Mouse (Mus musculus) gastrocnemius, adult 18-20 months (tissue): Measurements from ENCODE around the gene Ntng1. TPM values are rescaled to one million over a fixed set of nuclear protein-coding genes. Genes with fewer than 3 reads are reported as not detected.

Experiments used
- DNase-seq: peaks from one replicate; pipeline ENCODE4 v3.0.0; 2021; ENCODE audit warnings: low spot score
- total RNA-seq, 2 experiments: library from RNA; stranded (reverse); gene quantifications; 2 replicates each; pipeline ENCODE4 v1.2.3; 2021

Gene Ntng1
- total RNA-seq, 2 experiments from 2014 or later = 0.41 to 2.0 TPM

DNA sequence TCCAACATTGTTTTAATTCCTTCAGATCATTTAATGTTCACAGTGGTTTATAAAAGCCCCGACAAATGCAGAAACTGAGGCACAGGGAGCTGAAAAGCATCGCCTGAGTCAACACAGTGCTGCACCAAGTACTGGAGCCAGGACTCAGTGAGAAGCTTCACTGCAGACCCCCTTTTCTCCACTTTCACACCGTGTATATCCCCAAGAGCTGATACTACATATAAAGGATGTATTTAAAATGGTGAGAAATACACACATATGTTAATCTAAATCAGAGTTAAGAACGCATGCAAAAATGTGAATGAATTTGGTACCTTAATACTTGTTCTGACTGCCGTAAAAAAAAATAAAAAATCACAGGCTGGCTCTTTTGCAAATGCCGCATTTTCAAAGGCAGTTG, 88.4 kb downstream of the Ntng1 start:
- DNase-seq = no peak

DNA sequence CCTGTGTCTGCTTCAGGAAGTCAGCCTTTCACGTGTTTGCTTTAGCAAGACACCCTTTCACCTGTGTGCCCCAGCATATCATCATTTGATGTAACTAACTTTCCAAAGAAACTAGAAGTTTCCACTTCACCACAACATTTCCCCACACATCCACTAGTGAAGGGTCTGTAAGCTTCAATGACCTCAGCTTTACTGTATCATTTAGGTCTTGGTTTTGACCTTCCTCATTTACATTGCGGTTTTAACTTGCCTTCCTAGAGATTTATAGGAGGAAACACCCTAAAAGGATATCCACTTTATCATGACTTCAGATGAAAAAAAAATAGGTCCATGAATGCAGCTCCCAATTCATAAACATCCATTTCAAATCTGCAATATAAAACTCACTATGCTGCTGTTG, 89.7 kb downstream of the Ntng1 start:
- DNase-seq = no peak

DNA sequence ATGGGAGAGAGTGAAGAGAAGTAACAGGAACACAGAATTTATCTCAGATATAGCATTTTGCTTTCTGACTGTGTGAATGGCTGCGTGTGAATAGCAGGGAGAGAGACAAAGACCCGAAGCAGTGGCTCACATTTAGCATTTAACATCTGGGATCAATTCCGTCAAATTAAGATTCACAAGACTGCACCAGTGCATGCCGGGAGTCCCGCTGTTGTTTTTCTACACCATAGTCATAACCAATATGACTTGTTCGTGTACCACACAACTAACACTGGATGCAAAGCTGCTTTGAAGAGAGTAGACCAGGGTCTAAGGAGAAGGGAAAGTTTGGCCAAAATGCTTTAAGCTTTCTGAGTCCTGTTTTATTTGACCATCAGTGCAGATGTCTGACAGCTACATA, 95.7 kb downstream of the Ntng1 start:
- no peak for DNase-seq

DNA sequence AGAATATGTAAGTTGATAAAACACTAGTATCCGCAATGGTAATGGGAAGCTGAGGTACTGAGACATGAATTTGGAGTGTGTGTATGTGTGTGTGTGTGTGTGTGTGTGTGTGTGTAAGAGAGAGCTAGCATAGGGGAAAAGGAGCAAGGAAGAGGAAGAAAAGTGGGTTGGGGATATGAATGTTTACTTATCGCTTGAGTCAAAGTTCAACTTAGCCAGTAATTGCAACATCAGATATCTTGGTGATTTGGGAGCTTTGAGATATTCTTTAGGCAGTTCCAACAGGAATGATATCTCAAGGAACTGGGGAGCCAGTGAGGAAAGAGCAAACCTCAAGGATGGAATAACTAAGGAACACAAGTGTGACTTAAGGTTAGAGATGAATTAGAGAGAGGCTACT, 97.1 kb downstream of the Ntng1 start:
- no peak for DNase-seq

DNA sequence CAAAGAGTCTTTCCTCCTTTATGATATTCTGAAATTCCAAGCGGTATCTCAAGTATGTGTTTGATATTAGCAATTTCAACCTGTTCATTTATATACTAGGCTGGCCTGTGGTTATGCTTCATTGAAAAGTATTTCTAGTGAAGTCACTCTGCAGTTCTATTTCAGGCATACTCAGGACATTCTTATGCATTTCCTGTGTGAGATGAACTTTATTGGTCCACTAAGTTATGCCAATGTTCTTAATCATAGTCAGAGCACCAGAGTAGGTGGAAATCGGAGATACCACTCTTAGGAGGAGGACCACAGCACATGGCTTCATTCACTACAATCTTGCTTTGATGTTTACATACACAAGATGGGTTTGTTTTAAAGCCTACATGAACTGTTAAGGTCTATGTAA, 99.6 kb downstream of the Ntng1 start:
- DNase-seq = no peak

DNA sequence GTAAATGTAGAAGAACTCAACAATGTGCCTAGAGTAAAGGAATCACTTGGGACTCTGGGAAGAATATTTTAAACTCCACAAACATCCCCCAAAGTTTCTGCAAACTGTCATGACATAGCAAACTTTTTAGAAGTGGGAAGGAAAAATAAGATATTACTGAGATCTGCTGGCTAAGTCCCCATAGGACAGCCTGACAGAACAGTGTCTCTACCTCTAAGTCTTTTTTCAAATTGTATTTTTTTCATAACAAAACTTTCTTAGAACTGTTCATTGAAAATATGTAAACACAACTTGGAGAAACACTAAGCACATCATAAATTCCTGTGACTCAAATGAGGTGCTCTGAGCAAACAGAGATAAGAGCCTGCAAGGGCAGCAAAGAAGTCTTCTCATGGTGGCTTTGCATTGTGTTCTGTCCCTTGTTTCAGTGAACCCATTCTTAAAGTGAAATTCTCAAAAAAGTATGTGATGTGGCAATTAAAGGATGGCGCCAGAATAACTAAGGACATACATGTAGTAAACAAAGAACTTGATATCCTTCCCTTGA, 100.1 kb downstream of the Ntng1 start:
- DNase-seq = no peak

DNA sequence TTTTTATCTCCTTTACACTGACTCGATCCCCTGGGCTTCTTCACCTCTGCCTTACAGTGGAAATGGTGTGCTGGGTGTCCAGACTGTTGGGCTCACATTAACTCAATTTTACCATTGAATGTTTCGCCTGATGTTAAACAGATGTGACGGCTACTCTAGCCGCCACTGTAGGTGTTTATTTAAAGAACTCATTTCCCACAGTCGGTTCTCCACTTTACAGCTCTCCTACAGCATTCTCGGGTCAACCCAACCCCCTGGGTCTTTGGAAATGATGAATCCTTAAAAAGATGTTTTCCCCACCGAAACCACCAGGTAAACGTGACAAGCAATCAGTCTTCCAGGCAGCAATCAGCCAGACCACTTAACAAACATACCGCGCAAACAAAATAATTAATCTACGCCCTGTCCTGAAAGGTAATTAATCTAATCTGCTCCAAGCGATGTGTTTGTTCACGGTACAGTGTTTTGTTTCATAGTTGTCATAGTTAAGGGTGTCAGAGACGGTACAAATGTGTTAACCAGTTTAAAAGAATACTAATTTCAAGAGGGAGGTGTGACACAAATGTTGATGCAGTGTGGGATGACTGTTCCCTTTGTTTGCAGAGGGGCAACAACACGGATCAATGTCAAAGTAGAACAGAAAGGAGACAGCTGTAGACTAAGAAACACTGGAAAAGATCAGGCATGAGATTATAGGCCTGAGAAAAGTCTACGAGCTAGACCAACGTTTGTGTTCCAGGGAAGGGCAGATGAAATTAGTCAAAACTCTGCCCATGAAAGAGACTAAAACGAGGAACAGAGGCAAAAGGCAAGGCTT, 120.8 kb downstream of the Ntng1 start:
- no peak for DNase-seq

DNA sequence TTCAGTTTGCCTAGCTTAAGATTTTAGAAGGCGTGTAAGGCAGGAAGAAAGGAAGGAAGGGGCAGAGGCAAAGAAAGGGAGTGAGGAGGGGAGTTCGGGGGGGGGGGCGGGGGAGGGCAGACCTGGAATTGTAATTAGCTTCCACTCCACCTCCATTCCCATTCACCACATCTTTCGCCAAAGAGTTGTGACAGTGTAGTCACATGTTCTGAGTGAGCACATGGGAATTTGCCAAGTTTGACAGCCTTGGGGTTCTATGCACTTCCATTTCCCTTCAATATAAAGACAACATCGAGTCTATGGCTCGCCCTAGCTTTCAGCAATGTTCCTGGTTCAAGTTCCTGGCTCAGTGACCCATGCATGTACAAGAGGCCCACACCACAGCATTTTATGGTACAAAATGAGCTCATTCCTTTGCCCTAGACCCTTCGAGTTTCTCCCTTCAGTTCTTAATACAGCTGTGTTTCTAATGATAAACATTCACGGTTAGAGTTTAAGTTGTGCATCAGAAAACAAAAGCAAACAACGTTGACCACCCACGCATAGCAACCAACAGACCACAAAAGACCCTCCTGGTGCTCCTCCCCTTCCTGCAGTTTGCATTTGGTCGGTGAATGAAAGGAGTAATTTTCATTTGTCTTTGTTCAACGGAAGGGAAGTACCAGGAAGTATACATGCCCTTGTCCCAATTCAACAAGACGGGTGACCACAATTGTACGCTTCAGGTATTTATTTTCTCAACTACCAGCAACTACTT, 132.8 kb downstream of the Ntng1 start:
- no peak for DNase-seq

DNA sequence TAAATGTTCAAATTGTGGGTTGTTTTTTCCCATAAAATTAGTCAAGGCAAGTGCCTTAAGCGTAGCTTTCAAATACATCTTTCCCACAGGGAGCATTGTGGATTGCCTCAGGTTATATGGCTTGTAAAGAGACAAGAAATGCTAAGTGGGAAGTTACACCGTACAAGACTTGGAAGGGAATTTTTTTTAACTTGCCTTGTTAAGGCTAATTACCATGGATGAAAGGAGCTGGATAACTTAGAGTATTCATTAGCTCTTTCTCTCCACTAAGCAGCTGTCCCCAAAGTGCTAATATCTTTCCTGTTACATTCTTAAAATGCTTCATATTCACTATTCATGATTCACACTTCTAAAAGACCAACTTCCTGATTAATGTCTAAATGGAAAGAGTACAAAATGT, 133.4 kb downstream of the Ntng1 start:
- DNase-seq = no peak

DNA sequence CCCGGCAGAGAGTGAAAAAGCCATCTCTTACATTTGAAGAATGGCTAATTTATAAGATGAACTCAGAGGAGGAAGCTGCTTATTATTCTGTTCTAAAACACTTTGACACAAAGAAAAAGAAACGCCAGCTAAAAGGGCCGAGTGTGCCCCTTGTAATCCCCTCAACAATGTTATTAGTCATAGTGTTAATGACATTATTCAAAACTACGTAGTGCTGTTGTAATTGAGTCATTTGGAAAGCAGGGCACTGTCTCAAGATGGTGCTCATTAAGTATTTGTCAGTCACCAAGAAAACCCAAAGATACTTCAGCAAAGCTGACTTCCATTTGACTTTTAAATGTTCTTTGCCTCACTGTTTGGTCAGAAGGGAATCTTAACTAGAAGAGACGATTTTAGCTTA, 143.5 kb downstream of the Ntng1 start:
- no peak for DNase-seq

DNA sequence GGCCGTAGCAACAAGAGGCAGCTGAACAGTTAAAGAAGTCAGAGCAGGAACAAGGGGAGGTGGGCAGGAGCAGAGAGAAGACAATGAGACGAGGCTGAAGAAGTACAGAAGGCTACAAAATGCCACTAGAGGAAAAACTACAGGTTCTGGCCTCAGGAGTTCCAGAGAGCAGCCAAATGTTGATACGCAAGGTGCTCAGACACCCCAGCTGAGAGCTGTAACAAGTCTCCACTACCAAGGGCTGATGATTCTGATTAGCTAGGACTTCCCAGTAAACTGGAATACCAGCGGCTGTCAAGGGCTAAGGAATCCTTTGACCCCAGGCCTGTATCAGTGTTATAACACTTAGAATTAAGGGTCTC, 148.2 kb downstream of the Ntng1 start:
- DNase-seq = no peak

DNA sequence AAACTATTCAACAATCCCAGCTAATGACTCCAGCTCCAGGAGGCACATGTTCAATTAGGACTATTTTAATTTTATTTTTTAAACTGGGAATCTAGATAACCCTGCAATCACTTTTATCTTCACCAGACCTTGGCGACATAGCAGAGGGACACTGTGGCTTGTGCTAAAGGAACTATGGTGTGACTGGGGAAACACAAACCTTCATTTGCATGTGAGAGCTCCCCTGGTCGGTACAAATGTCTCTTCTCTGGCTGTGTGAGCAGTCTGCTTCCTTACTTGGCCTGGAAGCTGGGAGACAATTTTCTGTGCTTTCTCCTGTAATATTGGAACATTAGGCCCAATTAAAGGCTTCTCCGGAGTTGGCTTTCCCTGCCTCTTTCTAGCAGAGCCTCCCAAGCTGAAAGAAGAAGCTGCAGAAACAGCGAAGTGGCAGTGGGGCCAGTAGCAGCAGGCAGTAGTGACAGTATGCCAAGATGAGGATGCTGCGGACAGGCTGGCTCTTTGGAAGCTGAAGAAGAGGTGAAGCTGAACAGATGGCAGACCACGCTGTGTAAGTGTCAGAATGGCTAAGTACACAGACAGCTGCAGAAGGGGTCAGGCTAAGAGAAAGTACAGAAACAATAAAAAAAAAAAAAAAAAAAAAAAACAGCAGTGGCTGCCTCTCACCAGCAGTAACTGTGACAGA, 148.7 kb downstream of the Ntng1 start:
- no peak for DNase-seq

DNA sequence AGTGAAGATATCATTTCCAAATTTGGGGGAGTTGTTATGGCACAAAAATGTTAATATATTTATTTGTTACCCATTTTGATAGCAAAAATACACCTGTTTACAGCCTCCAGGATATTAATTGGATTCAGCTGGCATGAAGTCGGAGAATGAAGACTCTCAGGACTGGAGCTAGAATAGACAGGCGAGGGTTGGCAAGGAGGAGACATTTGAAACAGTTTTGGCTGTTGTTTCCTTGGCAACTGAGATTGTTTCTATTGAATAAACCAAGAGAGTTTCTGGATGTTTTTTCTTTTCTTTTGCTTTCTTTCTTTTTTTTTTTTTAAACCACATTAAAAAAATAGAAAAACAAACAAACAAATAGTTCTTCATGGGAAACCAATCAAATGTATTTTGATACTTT, 159.7 kb downstream of the Ntng1 start:
- DNase-seq = peak; percentile 16

DNA sequence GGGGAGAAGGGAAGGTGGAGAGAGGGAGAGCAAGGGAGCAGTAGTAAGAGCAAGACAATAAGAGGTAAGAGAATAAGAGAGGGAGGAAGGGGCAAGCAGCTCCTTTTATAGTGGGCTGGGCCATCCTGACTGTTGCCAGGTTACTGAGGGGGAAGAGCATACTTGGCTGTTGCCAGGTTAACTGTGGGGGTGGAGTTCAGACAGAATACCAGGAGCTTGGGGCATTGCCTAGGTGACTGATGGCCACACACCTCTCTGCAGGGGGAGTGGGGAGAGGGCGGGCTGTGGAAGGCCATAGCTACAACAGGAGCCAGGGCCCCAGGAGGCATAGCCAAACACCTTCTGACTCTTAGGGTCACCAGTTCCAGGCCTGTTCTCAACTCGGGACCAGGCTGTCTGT, 166.2 kb downstream of the Ntng1 start:
- DNase-seq = no peak

DNA sequence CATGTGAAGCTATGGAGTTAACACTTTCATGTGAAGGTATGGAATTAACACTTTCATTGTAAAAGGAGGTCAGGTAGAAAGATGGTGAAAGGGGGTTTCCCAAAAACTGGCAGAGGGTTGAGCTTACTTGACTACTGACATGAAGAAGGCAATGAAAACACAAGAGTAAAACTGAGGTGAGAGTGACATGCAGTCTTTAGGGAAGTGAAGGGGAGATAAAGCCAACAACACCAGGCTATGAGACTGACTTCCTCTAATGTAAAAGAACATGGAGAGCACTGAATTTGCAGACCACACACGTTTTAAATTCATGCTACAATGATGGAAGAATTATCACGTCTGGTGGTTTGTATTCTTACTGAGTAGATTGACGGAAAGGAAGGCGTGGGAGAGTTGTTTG, 168.7 kb downstream of the Ntng1 start:
- DNase-seq = no peak

DNA sequence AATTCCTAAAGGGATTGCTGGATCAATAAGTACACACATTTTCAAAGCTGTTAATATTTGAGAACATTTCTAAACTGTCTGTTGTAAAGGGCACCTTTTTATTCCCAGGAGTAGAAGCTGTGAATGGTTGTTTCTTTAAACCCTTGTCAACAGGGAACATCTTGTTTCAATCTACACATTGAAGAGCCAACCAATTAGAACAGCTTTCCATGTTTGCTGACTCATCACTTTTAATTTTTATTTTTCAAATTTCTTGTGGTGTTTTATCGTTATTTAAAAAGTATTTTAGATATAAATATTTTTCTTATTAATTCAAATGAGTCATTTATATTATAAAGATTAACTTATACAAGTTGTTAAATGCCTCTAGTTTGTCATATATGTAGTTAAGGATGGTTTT, 172.3 kb downstream of the Ntng1 start:
- no peak for DNase-seq

DNA sequence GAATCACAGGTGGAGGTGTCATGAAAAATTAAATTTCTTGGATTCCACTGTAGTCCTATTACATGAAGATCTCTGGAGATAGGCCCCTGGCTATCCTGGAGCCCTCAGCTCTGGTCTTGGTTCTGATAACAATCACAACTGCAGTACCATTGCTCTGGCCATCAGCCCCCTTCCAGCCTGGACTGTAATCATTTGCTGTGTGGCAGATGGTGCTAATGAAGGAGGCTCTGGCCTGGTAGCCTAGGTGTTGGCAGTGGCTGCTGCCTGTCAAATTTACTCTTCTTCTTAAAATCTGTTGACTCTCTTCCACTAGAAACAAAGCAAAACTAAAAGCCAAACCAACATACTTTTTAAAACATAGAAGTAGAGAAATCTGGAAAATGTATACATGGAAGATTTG, 173.6 kb downstream of the Ntng1 start:
- DNase-seq = no peak

DNA sequence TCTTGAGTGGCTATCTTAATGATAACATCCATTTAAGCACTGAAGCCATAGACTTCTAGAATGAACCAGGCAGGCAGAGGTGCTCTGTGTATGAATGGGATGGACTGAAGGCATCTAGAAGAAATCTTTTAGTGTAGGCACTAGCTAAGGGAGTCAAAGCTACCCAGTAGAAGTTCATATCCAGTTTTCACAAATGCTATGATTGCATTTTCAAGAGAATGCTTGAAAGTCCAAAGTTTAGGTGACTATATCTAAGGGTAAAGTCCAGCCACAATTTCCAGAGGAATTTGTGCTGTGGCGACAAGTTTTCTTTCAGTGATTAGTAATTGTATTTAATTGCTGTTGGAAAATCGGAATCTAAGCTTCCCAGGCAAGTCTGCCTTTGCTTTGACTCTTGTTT, 181.2 kb downstream of the Ntng1 start:
- no peak for DNase-seq

DNA sequence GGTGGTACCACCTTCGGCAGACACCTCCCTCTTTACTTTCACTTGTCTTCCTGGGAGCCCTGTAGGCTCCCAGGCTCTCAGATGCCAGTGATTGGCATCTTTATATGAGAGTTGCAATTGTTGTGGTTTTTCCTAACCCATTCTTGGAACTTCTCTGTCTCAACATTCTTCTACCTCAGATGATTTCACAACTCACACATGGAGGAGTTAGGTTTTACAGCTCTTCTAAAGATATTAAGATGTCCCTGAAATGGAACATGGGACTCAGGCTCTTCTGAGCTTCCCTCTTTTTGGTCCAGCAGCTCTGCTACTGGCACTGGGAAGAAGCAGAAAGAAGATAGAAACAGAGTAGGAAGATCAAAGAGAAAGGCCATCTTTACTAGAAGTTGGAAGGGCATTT, 200.9 kb downstream of the Ntng1 start:
- DNase-seq = no peak

DNA sequence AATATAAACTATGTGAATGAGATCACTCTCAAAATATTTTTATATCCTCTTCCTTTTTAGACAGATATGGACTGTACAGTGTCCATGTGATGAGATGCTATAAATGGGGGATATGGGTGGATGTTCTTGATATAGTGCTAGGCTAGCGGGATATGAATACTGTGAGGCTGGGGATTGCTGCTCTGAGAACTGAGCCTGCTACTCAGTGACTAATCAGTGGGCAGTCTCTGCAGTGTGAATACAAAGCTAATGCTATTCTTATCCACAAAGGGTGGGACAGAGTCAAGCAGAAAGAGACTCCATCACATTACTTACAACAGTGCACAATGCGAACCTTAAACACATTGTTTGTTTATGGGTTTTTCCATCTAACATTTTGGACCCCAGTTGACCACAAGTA, 206.2 kb downstream of the Ntng1 start:
- no peak for DNase-seq

DNA sequence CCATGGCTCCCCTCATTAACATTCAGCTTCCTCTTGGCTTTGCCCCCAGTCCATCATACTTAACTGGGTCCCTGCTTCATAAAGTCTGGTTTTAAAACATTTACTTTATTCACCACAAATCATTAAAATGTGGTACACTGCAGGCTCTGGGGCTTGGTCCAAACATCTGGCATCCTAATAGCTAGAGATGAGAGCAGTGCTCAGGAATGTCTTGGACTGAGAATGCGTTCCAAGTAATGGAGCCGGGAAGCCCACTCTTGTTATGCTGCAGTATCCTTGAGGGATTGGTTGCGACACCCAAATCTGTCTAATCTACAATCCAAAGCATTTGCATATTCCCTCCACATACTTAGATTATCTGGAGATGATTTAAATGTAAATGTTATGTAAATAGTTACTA, 207.5 kb downstream of the Ntng1 start:
- DNase-seq = peak; percentile 51

DNA sequence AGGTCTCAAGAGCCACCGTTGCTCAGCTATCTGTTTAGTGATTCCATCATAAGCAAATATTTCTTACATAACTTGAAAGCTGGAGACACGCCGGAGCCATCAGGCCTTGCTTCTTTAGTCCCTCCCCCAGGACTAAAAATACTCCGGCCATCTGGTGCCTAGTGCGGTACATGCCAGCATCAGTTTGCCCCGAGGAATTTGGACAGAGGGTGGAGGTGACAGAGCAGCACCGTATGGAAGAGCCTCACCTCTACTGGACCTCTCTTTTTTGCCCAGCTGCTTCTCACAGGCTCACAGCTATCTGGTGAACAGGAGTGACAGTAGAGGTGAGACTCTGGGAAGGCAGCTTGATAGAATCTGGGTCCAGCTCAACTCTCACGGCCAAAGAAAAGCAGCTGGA, 211.6 kb downstream of the Ntng1 start:
- DNase-seq = peak; percentile 74
